Mouse (Mus musculus): ENCODE measurements around the gene Inca1. TPM values are rescaled to one million over a fixed set of nuclear protein-coding genes. Genes with fewer than 3 reads are reported as not detected.
A peak's percentile ranks its signal among the peaks of the same experiment; 100 is the strongest.

Inca1 gene
- polyA plus RNA-seq (2015; fragmentation: Nextera tagmentation; extraction: Ambion mirVana): 1.2 and 1.5 TPM in 2 replicates

GRCm38 (mm10) chr11:70699722-70700556 lies at the start of gene Inca1, which contains the start of gene Kif1c:
Gene Inca1 (minus strand): TSS chr11:70700155.
Gene Kif1c (plus strand): TSS chr11:70700548.
- Histone ChIP-seq H3K27ac (ENCODE audit: low read length) (peak within 1 kb of the TSS; percentile 92), H3K4me2 (ENCODE audit: low read length) (peak within 1 kb of the TSS; percentile 77), H3K36me3 (ENCODE audit: control insufficient read depth, insufficient read depth, low read length) (peaks cover 8% of the 10 kb centered on the region), H3K9ac (ENCODE audit: low read depth, low read length) (peak within 1 kb of the TSS; percentile 81), H3K27me3 (ENCODE audit: control insufficient read depth, insufficient read depth, low read depth, low read length) (no peaks in the 10 kb centered on the region), H3K4me3 (ENCODE audit: low read depth, low read length) (peak within 1 kb of the TSS; percentile 76), H3K9me3 (replicated peaks; ENCODE audit: control insufficient read depth, low read length, poor library complexity, severe bottlenecking) (no peaks in the 10 kb centered on the region), H3K4me1 (ENCODE audit: control insufficient read depth, insufficient read depth, low read length) (peaks cover 20% of the 10 kb centered on the region)
- ATAC-seq: peak; percentile 94
- WGBS: 1% methylated on average over 57 of the region's 69 CpGs

GRCm38 (mm10) chr11:70747876-70748545 lies 48.1 kb upstream of the Inca1 start:
- WGBS: 88% methylated on average over 4 of the region's 4 CpGs
- H3K27ac ChIP-seq (ENCODE audit: low read length): no peak overlapping the region
- H3K27me3 ChIP-seq (ENCODE audit: control insufficient read depth, insufficient read depth, low read depth, low read length): no peaks in the 10 kb centered on the region
- H3K36me3 ChIP-seq (ENCODE audit: control insufficient read depth, insufficient read depth, low read length): no peaks in the 10 kb centered on the region
- H3K9ac ChIP-seq (ENCODE audit: low read depth, low read length): no peak overlapping the region
- ATAC-seq: no peak
- no peaks in the 10 kb centered on the region for H3K4me1 ChIP-seq (ENCODE audit: control insufficient read depth, insufficient read depth, low read length)
- H3K9me3 ChIP-seq (replicated peaks; ENCODE audit: control insufficient read depth, low read length, poor library complexity, severe bottlenecking): no peaks in the 10 kb centered on the region
- H3K4me2 ChIP-seq (ENCODE audit: low read length): no peak overlapping the region
- no peak overlapping the region for H3K4me3 ChIP-seq (ENCODE audit: low read depth, low read length)

GRCm38 (mm10) chr11:70745636-70746035 lies 45.7 kb upstream of the Inca1 start:
- Histone ChIP-seq H3K27ac (ENCODE audit: low read length) (no peak overlapping the region), H3K9ac (ENCODE audit: low read depth, low read length) (no peak overlapping the region), H3K4me2 (ENCODE audit: low read length) (no peak overlapping the region), H3K27me3 (ENCODE audit: control insufficient read depth, insufficient read depth, low read depth, low read length) (no peaks in the 10 kb centered on the region), H3K4me1 (ENCODE audit: control insufficient read depth, insufficient read depth, low read length) (no peaks in the 10 kb centered on the region), H3K4me3 (ENCODE audit: low read depth, low read length) (no peak overlapping the region), H3K9me3 (replicated peaks; ENCODE audit: control insufficient read depth, low read length, poor library complexity, severe bottlenecking) (no peaks in the 10 kb centered on the region), H3K36me3 (ENCODE audit: control insufficient read depth, insufficient read depth, low read length) (no peaks in the 10 kb centered on the region)
- WGBS: 84% methylated on average over 7 of the region's 7 CpGs
- ATAC-seq: no peak

- Histone ChIP-seq H3K27ac (ENCODE audit: low read length) (no peak overlapping the region), H3K4me3 (ENCODE audit: low read depth, low read length) (no peak overlapping the region), H3K27me3 (ENCODE audit: control insufficient read depth, insufficient read depth, low read depth, low read length) (no peaks in the 10 kb centered on the region), H3K4me1 (ENCODE audit: control insufficient read depth, insufficient read depth, low read length) (no peaks in the 10 kb centered on the region), H3K9ac (ENCODE audit: low read depth, low read length) (no peak overlapping the region), H3K36me3 (ENCODE audit: control insufficient read depth, insufficient read depth, low read length) (no peaks in the 10 kb centered on the region), H3K4me2 (ENCODE audit: low read length) (no peak overlapping the region), H3K9me3 (replicated peaks; ENCODE audit: control insufficient read depth, low read length, poor library complexity, severe bottlenecking) (no peaks in the 10 kb centered on the region)
- no peak for ATAC-seq
- WGBS: 74% methylated on average over 12 of the region's 12 CpGs
These were observed 42.9 kb upstream of the Inca1 start for GRCm38 (mm10) chr11:70742581-70743459.

GRCm38 (mm10) chr11:70742117-70742516 lies 42.2 kb upstream of the Inca1 start:
- no peak overlapping the region for H3K4me2 ChIP-seq (ENCODE audit: low read length)
- H3K9ac ChIP-seq (ENCODE audit: low read depth, low read length): no peak overlapping the region
- H3K27me3 ChIP-seq (ENCODE audit: control insufficient read depth, insufficient read depth, low read depth, low read length): no peaks in the 10 kb centered on the region
- H3K9me3 ChIP-seq (replicated peaks; ENCODE audit: control insufficient read depth, low read length, poor library complexity, severe bottlenecking): no peaks in the 10 kb centered on the region
- H3K4me3 ChIP-seq (ENCODE audit: low read depth, low read length): no peak overlapping the region
- no peaks in the 10 kb centered on the region for H3K4me1 ChIP-seq (ENCODE audit: control insufficient read depth, insufficient read depth, low read length)
- H3K36me3 ChIP-seq (ENCODE audit: control insufficient read depth, insufficient read depth, low read length): no peaks in the 10 kb centered on the region
- no peak for ATAC-seq
- no peak overlapping the region for H3K27ac ChIP-seq (ENCODE audit: low read length)
- WGBS: 88% methylated on average over 7 of the region's 7 CpGs

- no peaks in the 10 kb centered on the region for H3K27me3 ChIP-seq (ENCODE audit: control insufficient read depth, insufficient read depth, low read depth, low read length)
- H3K36me3 ChIP-seq (ENCODE audit: control insufficient read depth, insufficient read depth, low read length): no peaks in the 10 kb centered on the region
- no peak overlapping the region for H3K27ac ChIP-seq (ENCODE audit: low read length)
- H3K4me2 ChIP-seq (ENCODE audit: low read length): no peak overlapping the region
- H3K9ac ChIP-seq (ENCODE audit: low read depth, low read length): no peak overlapping the region
- 92% methylated on average over 3 of the region's 3 CpGs for WGBS
- no peak overlapping the region for H3K4me3 ChIP-seq (ENCODE audit: low read depth, low read length)
- H3K9me3 ChIP-seq (replicated peaks; ENCODE audit: control insufficient read depth, low read length, poor library complexity, severe bottlenecking): no peaks in the 10 kb centered on the region
- ATAC-seq: no peak
- no peaks in the 10 kb centered on the region for H3K4me1 ChIP-seq (ENCODE audit: control insufficient read depth, insufficient read depth, low read length)
These were observed 41.6 kb upstream of the Inca1 start for GRCm38 (mm10) chr11:70741603-70742002.

GRCm38 (mm10) chr11:70737749-70738148 lies 37.8 kb upstream of the Inca1 start:
- Histone ChIP-seq H3K9ac (ENCODE audit: low read depth, low read length) (no peak overlapping the region), H3K4me2 (ENCODE audit: low read length) (no peak overlapping the region), H3K9me3 (replicated peaks; ENCODE audit: control insufficient read depth, low read length, poor library complexity, severe bottlenecking) (no peaks in the 10 kb centered on the region), H3K4me1 (ENCODE audit: control insufficient read depth, insufficient read depth, low read length) (no peaks in the 10 kb centered on the region), H3K4me3 (ENCODE audit: low read depth, low read length) (no peak overlapping the region), H3K36me3 (ENCODE audit: control insufficient read depth, insufficient read depth, low read length) (no peaks in the 10 kb centered on the region), H3K27me3 (ENCODE audit: control insufficient read depth, insufficient read depth, low read depth, low read length) (no peaks in the 10 kb centered on the region), H3K27ac (ENCODE audit: low read length) (no peak overlapping the region)
- no peak for ATAC-seq
- 81% methylated on average over 5 of the region's 5 CpGs for WGBS

GRCm38 (mm10) chr11:70733256-70733655 lies 33.3 kb upstream of the Inca1 start:
- Histone ChIP-seq H3K4me2 (ENCODE audit: low read length) (no peak overlapping the region), H3K36me3 (ENCODE audit: control insufficient read depth, insufficient read depth, low read length) (peaks cover 4% of the 10 kb centered on the region), H3K9ac (ENCODE audit: low read depth, low read length) (no peak overlapping the region), H3K27me3 (ENCODE audit: control insufficient read depth, insufficient read depth, low read depth, low read length) (no peaks in the 10 kb centered on the region), H3K4me3 (ENCODE audit: low read depth, low read length) (no peak overlapping the region), H3K9me3 (replicated peaks; ENCODE audit: control insufficient read depth, low read length, poor library complexity, severe bottlenecking) (no peaks in the 10 kb centered on the region), H3K4me1 (ENCODE audit: control insufficient read depth, insufficient read depth, low read length) (no peaks in the 10 kb centered on the region), H3K27ac (ENCODE audit: low read length) (no peak overlapping the region)
- no peak for ATAC-seq
- 75% methylated on average over 5 of the region's 5 CpGs for WGBS
